Mouse (Mus musculus) myocyte (in vitro differentiated cells): ENCODE results near the gene Esrrg.

Source experiments
- MYOD1 ChIP-seq, 3 experiments: IDR thresholded peaks; one replicate each; pipeline ENCODE4 v1.6.1; 2011; ENCODE audit warnings: control low read depth in 2 of 3, low read depth in 2 of 3, mild to moderate bottlenecking in 2 of 3, moderate library complexity in 1 of 3; ENCODE audit not compliant: insufficient read length in 2 of 3, control insufficient read depth in 1 of 3
- POLR2A ChIP-seq: IDR thresholded peaks from one replicate; pipeline ENCODE4 v1.6.1; 2011; ENCODE audit warnings: low read depth, mild to moderate bottlenecking, control low read depth, moderate library complexity; ENCODE audit not compliant: insufficient read length
- USF1 ChIP-seq: IDR thresholded peaks from one replicate; pipeline ENCODE4 v1.6.1; 2011; ENCODE audit warnings: low read depth, mild to moderate bottlenecking, control low read depth, moderate library complexity

GRCm38 (mm10) chr1:187899541-187899940, 290.9 kb downstream of the Esrrg start:
- TF ChIP-seq MYOD1 (IDR thresholded peaks at IDR 0.05; ENCODE audit: control insufficient read depth in 1 of 3, insufficient read length in 2 of 3, low read depth in 2 of 3) (no peak), POLR2A (no peak), USF1 (no peak)
